Mouse (Mus musculus) embryonic facial prominence, embryonic 13.5 days (tissue): Measurements from ENCODE around the gene Rassf1. TPM values are rescaled to one million over a fixed set of nuclear protein-coding genes. Genes with fewer than 3 reads are reported as not detected.
A peak's percentile ranks its signal among the peaks of the same experiment; 100 is the strongest.

Source experiments
- ATAC-seq: fragments of 200-750 bp; cut with Nextera tagmentation; 2 replicates; pipeline ENCODE4 v1.8.0; 2017; ENCODE audit warnings: low read depth; ENCODE audit not compliant: insufficient number of reproducible peaks, insufficient read depth, low FRiP score, low TSS enrichment
- H3K27ac ChIP-seq: fragments of 300-500 bp; sonication (generic); 2 replicates; pipeline ENCODE4 v1.5.1; 2015; ENCODE audit warnings: moderate library complexity, mild to moderate bottlenecking, inconsistent platforms
- H3K27me3 ChIP-seq: fragments of 300-500 bp; sonication (generic); 2 replicates; pipeline ENCODE4 v1.6.1; 2015; ENCODE audit warnings: mild to moderate bottlenecking, inconsistent platforms
- H3K36me3 ChIP-seq: fragments of 300-500 bp; sonication (generic); 2 replicates; pipeline ENCODE4 v1.6.1; 2015; ENCODE audit warnings: mild to moderate bottlenecking, inconsistent platforms
- H3K4me1 ChIP-seq: fragments of 300-500 bp; sonication (generic); 2 replicates; pipeline ENCODE4 v1.6.1; 2015; ENCODE audit warnings: inconsistent platforms
- H3K4me2 ChIP-seq: fragments of 300-500 bp; sonication (generic); 2 replicates; pipeline ENCODE4 v1.6.1; 2015; ENCODE audit warnings: moderate library complexity, mild to moderate bottlenecking, inconsistent platforms
- H3K4me3 ChIP-seq: fragments of 300-500 bp; sonication (generic); 2 replicates; pipeline ENCODE4 v1.5.1; 2015; ENCODE audit warnings: mild to moderate bottlenecking, inconsistent platforms
- H3K9ac ChIP-seq: fragments of 300-500 bp; sonication (generic); 2 replicates; pipeline ENCODE4 v1.6.1; 2015; ENCODE audit warnings: mild to moderate bottlenecking, inconsistent platforms
- H3K9me3 ChIP-seq: fragments of 300-500 bp; sonication (generic); 2 replicates; pipeline ENCODE4 v1.6.1; 2016; ENCODE audit warnings: inconsistent platforms
- WGBS: fragments of 180-500 bp; shearing (Covaris S2); methylation state at CpG from one replicate; pipeline ENCODE4 v1.1.7; 2015; ENCODE audit warnings: mixed read lengths; 5-methylcytosine and 5-hydroxymethylcytosine counted together
- polyA plus RNA-seq: library from polyadenylated mRNA; unstranded; fragments of >200 nt; fragmentation: Nextera tagmentation; extraction: Ambion mirVana; gene quantifications from 2 replicates; pipeline ENCODE4 v1.2.1, GENCODE M21; 2015

The Rassf1 gene
- polyA plus RNA-seq, result 65.2 and 68.5 TPM in 2 replicates

GRCm38 (mm10) chr9:107551117-107551889, at the start of gene Rassf1:
Gene Rassf1, plus strand, starts transcription at chr9:107551555.
- peak within 1 kb of the TSS; percentile 73 for H3K27ac ChIP-seq
- under 1% methylated on average over 63 of the region's 63 CpGs for WGBS

GRCm38 (mm10) chr9:107502131-107502846, 49.1 kb upstream of the Rassf1 start:
- 86% methylated on average over 12 of the region's 12 CpGs for WGBS
- no peak for ATAC-seq
- Histone ChIP-seq H3K4me1 (peaks cover 26% of the 10 kb centered on the region), H3K27ac (no peak overlapping the region), H3K9ac (no peak overlapping the region), H3K4me3 (no peak overlapping the region), H3K27me3 (peaks cover 11% of the 10 kb centered on the region; the same call in 1 of the 2 replicates), H3K4me2 (no peak overlapping the region), H3K9me3 (no peaks in the 10 kb centered on the region), H3K36me3 (no peaks in the 10 kb centered on the region)

More at GRCm38 (mm10) chr9:107551117-107551889, at the start of gene Rassf1:
- H3K4me3 ChIP-seq, result peak within 1 kb of the TSS; percentile 56
- H3K9ac ChIP-seq, result peak within 1 kb of the TSS; percentile 84
- H3K9me3 ChIP-seq, result no peaks in the 10 kb centered on the region
- peaks cover 62% of the 10 kb centered on the region for H3K4me1 ChIP-seq
- peak within 1 kb of the TSS; percentile 96 for H3K4me2 ChIP-seq
- no peaks in the 10 kb centered on the region for H3K36me3 ChIP-seq
- 0 out of 2 replicates have a peak, but pooled peaks cover 7% of the 10 kb centered on the region for H3K27me3 ChIP-seq
- ATAC-seq, result no peak

- Histone ChIP-seq H3K36me3 (no peaks in the 10 kb centered on the region), H3K9ac (0 out of 2 replicates have a peak overlapping the region, but pooled peaks have one; percentile 0), H3K4me2 (no peak overlapping the region), H3K27me3 (peaks cover 20% of the 10 kb centered on the region), H3K27ac (no peak overlapping the region), H3K4me3 (no peak overlapping the region), H3K9me3 (no peaks in the 10 kb centered on the region), H3K4me1 (peaks cover 52% of the 10 kb centered on the region)
- WGBS, result 58% methylated on average over 19 of the region's 19 CpGs
- no peak for ATAC-seq
Observed at GRCm38 (mm10) chr9:107504662-107505537, 46.5 kb upstream of the Rassf1 start.

- Histone ChIP-seq H3K4me2 (no peak overlapping the region; the same call in 1 of the 2 replicates), H3K4me1 (peaks cover 76% of the 10 kb centered on the region), H3K27me3 (peaks cover 27% of the 10 kb centered on the region), H3K9me3 (no peaks in the 10 kb centered on the region), H3K36me3 (no peaks in the 10 kb centered on the region), H3K27ac (no peak overlapping the region), H3K4me3 (no peak overlapping the region), H3K9ac (no peak overlapping the region)
- no peak for ATAC-seq
- 41% methylated on average over 10 of the region's 10 CpGs for WGBS
Observed at GRCm38 (mm10) chr9:107508266-107508665, 43.1 kb upstream of the Rassf1 start.

GRCm38 (mm10) chr9:107510384-107511100, 40.8 kb upstream of the Rassf1 start:
- H3K4me2 ChIP-seq, result 0 out of 2 replicates have a peak overlapping the region, but pooled peaks have one; percentile 2
- peaks cover 57% of the 10 kb centered on the region for H3K4me1 ChIP-seq
- no peaks in the 10 kb centered on the region for H3K9me3 ChIP-seq
- H3K4me3 ChIP-seq, result no peak overlapping the region
- 0 out of 2 replicates have a peak overlapping the region, but pooled peaks have one; percentile 16 for H3K9ac ChIP-seq
- peaks cover 31% of the 10 kb centered on the region for H3K27me3 ChIP-seq
- WGBS, result 50% methylated on average over 14 of the region's 14 CpGs
- H3K27ac ChIP-seq, result peak overlapping the region; percentile 80
- no peak for ATAC-seq
- no peaks in the 10 kb centered on the region for H3K36me3 ChIP-seq

- peak; percentile 15; the same call in 1 of the 2 replicates for ATAC-seq
- Histone ChIP-seq H3K27me3 (peaks cover 27% of the 10 kb centered on the region), H3K27ac (peak overlapping the region; percentile 80), H3K4me1 (peaks cover 55% of the 10 kb centered on the region), H3K4me2 (0 out of 2 replicates have a peak overlapping the region, but pooled peaks have one; percentile 9), H3K9me3 (no peaks in the 10 kb centered on the region), H3K9ac (0 out of 2 replicates have a peak overlapping the region, but pooled peaks have one; percentile 40), H3K36me3 (no peaks in the 10 kb centered on the region), H3K4me3 (no peak overlapping the region)
- WGBS, result 47% methylated on average over 8 of the region's 8 CpGs
Observed at GRCm38 (mm10) chr9:107511436-107511835, 39.9 kb upstream of the Rassf1 start.

- Histone ChIP-seq H3K27me3 (peaks cover 28% of the 10 kb centered on the region), H3K9ac (no peak overlapping the region), H3K27ac (no peak overlapping the region), H3K4me3 (no peak overlapping the region), H3K36me3 (no peaks in the 10 kb centered on the region), H3K4me1 (peaks cover 50% of the 10 kb centered on the region), H3K9me3 (no peaks in the 10 kb centered on the region), H3K4me2 (no peak overlapping the region)
- ATAC-seq, result no peak
- WGBS, result 76% methylated on average over 16 of the region's 16 CpGs
Observed at GRCm38 (mm10) chr9:107512326-107512725, 39.0 kb upstream of the Rassf1 start.

- H3K27ac ChIP-seq, result no peak overlapping the region
- H3K9me3 ChIP-seq, result no peaks in the 10 kb centered on the region
- peaks cover 21% of the 10 kb centered on the region for H3K27me3 ChIP-seq
- H3K9ac ChIP-seq, result no peak overlapping the region
- ATAC-seq, result no peak
- H3K4me3 ChIP-seq, result no peak overlapping the region
- H3K4me2 ChIP-seq, result no peak overlapping the region
- H3K4me1 ChIP-seq, result peaks cover 32% of the 10 kb centered on the region
- H3K36me3 ChIP-seq, result no peaks in the 10 kb centered on the region
- 24% methylated on average over 14 of the region's 14 CpGs for WGBS
Observed at GRCm38 (mm10) chr9:107514303-107514955, 36.9 kb upstream of the Rassf1 start.

- ATAC-seq, result no peak
- Histone ChIP-seq H3K27me3 (peaks cover 31% of the 10 kb centered on the region), H3K4me3 (no peak overlapping the region), H3K36me3 (no peaks in the 10 kb centered on the region), H3K4me1 (peaks cover 24% of the 10 kb centered on the region), H3K4me2 (no peak overlapping the region), H3K9me3 (no peaks in the 10 kb centered on the region), H3K27ac (no peak overlapping the region), H3K9ac (no peak overlapping the region)
- WGBS, result 58% methylated on average over 6 of the region's 6 CpGs
Observed at GRCm38 (mm10) chr9:107520331-107520730, 31.0 kb upstream of the Rassf1 start.

- H3K4me3 ChIP-seq, result no peak overlapping the region
- H3K27me3 ChIP-seq, result peaks cover 40% of the 10 kb centered on the region
- no peak overlapping the region for H3K9ac ChIP-seq
- H3K36me3 ChIP-seq, result no peaks in the 10 kb centered on the region
- WGBS, result 37% methylated on average over 5 of the region's 5 CpGs
- no peak for ATAC-seq
- H3K27ac ChIP-seq, result no peak overlapping the region
- peaks cover 26% of the 10 kb centered on the region for H3K4me1 ChIP-seq
- no peaks in the 10 kb centered on the region for H3K9me3 ChIP-seq
- 0 out of 2 replicates have a peak overlapping the region, but pooled peaks have one; percentile 50 for H3K4me2 ChIP-seq
Observed at GRCm38 (mm10) chr9:107521190-107521589, 30.2 kb upstream of the Rassf1 start.
